Mouse (Mus musculus) ES-E14 (cell line): ENCODE measurements around the gene Gm10720.
"Not testable (repeated sequence)": the region's sequence is repeated elsewhere in the genome, so short reads cannot be mapped to it uniquely, and the experiment has no call there.

ENCODE experiments used
- CHD2 ChIP-seq: IDR thresholded peaks from 2 replicates; pipeline ENCODE4 v1.6.1; 2014; ENCODE audit warnings: mild to moderate bottlenecking, low read depth, low read length, inconsistent platforms
- MAFK ChIP-seq: IDR thresholded peaks from 2 replicates; pipeline ENCODE4 v1.6.1; 2014; ENCODE audit warnings: mild to moderate bottlenecking, low read depth, low read length, inconsistent platforms; ENCODE audit not compliant: insufficient read depth
- ZC3H11A ChIP-seq: IDR thresholded peaks from 2 replicates; pipeline ENCODE4 v1.6.1; 2012; ENCODE audit warnings: low read depth, mild to moderate bottlenecking, inconsistent platforms, low read length, borderline replicate concordance
- ZNF384 ChIP-seq: IDR thresholded peaks from 2 replicates; pipeline ENCODE4 v1.6.1; 2012; ENCODE audit warnings: low read depth, low read length, inconsistent platforms

DNA sequence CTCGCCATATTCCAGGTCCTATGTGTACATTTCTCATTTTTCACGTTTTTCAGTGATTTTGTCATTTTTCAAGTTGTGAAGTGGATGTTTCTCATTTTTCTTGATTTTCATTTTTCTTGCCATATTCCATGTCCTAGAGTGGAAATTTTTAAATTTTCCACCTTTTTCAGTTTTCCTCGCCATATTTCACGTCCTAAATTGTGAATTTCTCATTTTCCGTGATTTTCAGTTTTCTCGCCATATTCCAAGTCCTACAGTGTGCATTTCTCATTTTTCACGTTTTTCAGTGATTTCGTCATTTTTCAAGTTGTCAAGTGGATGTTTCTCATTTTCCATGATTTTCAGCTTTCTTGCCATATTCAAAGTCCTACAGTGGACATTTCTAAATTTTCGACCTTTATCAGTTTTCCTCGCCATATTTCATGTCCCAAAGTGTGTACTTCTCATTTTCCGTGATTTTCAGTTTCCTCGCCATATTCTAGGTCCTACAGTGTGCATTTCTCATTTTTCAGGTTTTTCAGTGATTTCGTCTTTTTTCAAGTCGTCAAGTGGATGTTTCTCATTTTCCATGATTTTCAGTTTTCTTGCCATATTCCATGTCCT, 12.6 kb upstream of the Gm10720 start, which contains the start of gene Gm11168:
- not testable (repeated sequence) for TF ChIP-seq ZC3H11A, CHD2, ZNF384, MAFK
